Mouse (Mus musculus): ENCODE results near the gene Krt73. TPM values are rescaled to one million over a fixed set of nuclear protein-coding genes. Genes with fewer than 3 reads are reported as not detected.

Krt73 gene
- polyA plus RNA-seq (2012; rRNA removed) = 0.28 and 0.74 TPM in 2 replicates

GRCm38 (mm10) chr15:101802296-101802835 lies at the start of gene Krt73:
TSS of gene Krt73 (minus strand) at chr15:101802346.

GRCm38 (mm10) chr15:101850694-101851093 lies 48.5 kb upstream of the Krt73 start, which contains the start of gene Krt1:
TSS of gene Krt1 (minus strand) at chr15:101850794.

GRCm38 (mm10) chr15:101817875-101818274 lies 15.7 kb upstream of the Krt73 start, which contains the start of gene Krt2:
TSS of gene Krt2 (minus strand) at chr15:101818169.

GRCm38 (mm10) chr15:101786360-101786759 lies 15.8 kb downstream of the Krt73 start, which contains the start of gene Krt72:
TSS of gene Krt72 (minus strand) at chr15:101786460.

Other genes starting within 250 kb of the Krt73 start
- 0.17 and 0.46 TPM in 2 replicates for gene Krt90, start 239.4 kb downstream of the Krt73 start, polyA plus RNA-seq (2012; rRNA removed)
- 0.10 and 0.25 TPM in 2 replicates for gene Krt75, start 228.4 kb downstream of the Krt73 start, polyA plus RNA-seq (2012; rRNA removed)
- gene Gm5414, start 174.2 kb downstream of the Krt73 start, polyA plus RNA-seq (2012; rRNA removed) = not detected in 2 replicates
- not detected in 2 replicates for gene Gm5478, start 155.0 kb downstream of the Krt73 start, polyA plus RNA-seq (2012; rRNA removed)
- 0.06 and 1.4 TPM in 2 replicates for gene Krt6b, start 122.1 kb downstream of the Krt73 start, polyA plus RNA-seq (2012; rRNA removed)
- gene Krt6a, start 108.0 kb downstream of the Krt73 start, polyA plus RNA-seq (2012; rRNA removed) = 0.22 and 0.31 TPM in 2 replicates
- 0.10 and 0.13 TPM in 2 replicates for gene Krt5, start 89.4 kb downstream of the Krt73 start, polyA plus RNA-seq (2012; rRNA removed)
- gene Krt71, start 59.2 kb downstream of the Krt73 start, polyA plus RNA-seq (2012; rRNA removed) = 0.07 TPM in 1 of 2 replicates, not detected in the other
- gene Krt72, start 15.9 kb downstream of the Krt73 start, polyA plus RNA-seq (2012; rRNA removed) = not detected in 2 replicates
- not detected in 2 replicates for gene Krt2, start 15.8 kb upstream of the Krt73 start, polyA plus RNA-seq (2012; rRNA removed)
- gene Krt1, start 48.4 kb upstream of the Krt73 start, polyA plus RNA-seq (2012; rRNA removed) = 1.9 and 2.8 TPM in 2 replicates
- gene Krt77, start 67.4 kb upstream of the Krt73 start, polyA plus RNA-seq (2012; rRNA removed) = not detected in 2 replicates
- gene Krt76, start 90.6 kb upstream of the Krt73 start, polyA plus RNA-seq (2012; rRNA removed) = 0.10 and 0.13 TPM in 2 replicates
- 0.17 and 0.18 TPM in 2 replicates for gene Krt4, start 122.4 kb upstream of the Krt73 start, polyA plus RNA-seq (2012; rRNA removed)
- 5.7 and 6.6 TPM in 2 replicates for gene Krt79, start 138.0 kb upstream of the Krt73 start, polyA plus RNA-seq (2012; rRNA removed)
- 0.05 TPM in 1 of 2 replicates, not detected in the other for gene Krt78, start 151.9 kb upstream of the Krt73 start, polyA plus RNA-seq (2012; rRNA removed)
- 138 and 174 TPM in 2 replicates for gene Krt8, start 202.1 kb upstream of the Krt73 start, polyA plus RNA-seq (2012; rRNA removed)
- gene Krt18, start 225.8 kb upstream of the Krt73 start, polyA plus RNA-seq (2012; rRNA removed) = 119 and 120 TPM in 2 replicates

Measured in ovary, adult 2 months (tissue).